Mouse (Mus musculus) midbrain, embryonic 15.5 days (tissue): ENCODE data around the gene Hk3. TPM values are rescaled to one million over a fixed set of nuclear protein-coding genes. Genes with fewer than 3 reads are reported as not detected.
A peak's percentile ranks its signal among the peaks of the same experiment; 100 is the strongest.

Source experiments
- ATAC-seq: fragments of 200-750 bp; cut with Nextera tagmentation; replicated peaks from 2 replicates; pipeline ENCODE4 v1.8.0; 2017; ENCODE audit warnings: moderate TSS enrichment
- H3K27ac ChIP-seq: fragments of 300-500 bp; sonication (generic); 2 replicates; pipeline ENCODE4 v1.5.1; 2015; ENCODE audit warnings: mild to moderate bottlenecking, inconsistent platforms
- H3K27me3 ChIP-seq: fragments of 300-500 bp; sonication (generic); replicated peaks from 2 replicates; pipeline ENCODE4 v1.6.1; 2015; ENCODE audit warnings: inconsistent platforms
- H3K36me3 ChIP-seq: fragments of 300-500 bp; sonication (generic); replicated peaks from 2 replicates; pipeline ENCODE4 v1.6.1; 2015; ENCODE audit warnings: inconsistent platforms
- H3K4me1 ChIP-seq: fragments of 300-500 bp; sonication (generic); 2 replicates; pipeline ENCODE4 v1.6.1; 2015; ENCODE audit warnings: inconsistent platforms
- H3K4me2 ChIP-seq: fragments of 300-500 bp; sonication (generic); 2 replicates; pipeline ENCODE4 v1.6.1; 2015; ENCODE audit warnings: inconsistent platforms, mild to moderate bottlenecking, moderate library complexity
- H3K4me3 ChIP-seq: fragments of 300-500 bp; sonication (generic); 2 replicates; pipeline ENCODE4 v1.5.1; 2015; ENCODE audit warnings: mild to moderate bottlenecking, inconsistent platforms
- H3K9ac ChIP-seq: fragments of 300-500 bp; sonication (generic); 2 replicates; pipeline ENCODE4 v1.6.1; 2015; ENCODE audit warnings: mild to moderate bottlenecking, inconsistent platforms
- H3K9me3 ChIP-seq: fragments of 300-500 bp; sonication (generic); 2 replicates; pipeline ENCODE4 v1.6.1; 2016; ENCODE audit warnings: inconsistent platforms
- WGBS: fragments of 180-500 bp; shearing (Covaris S2); methylation state at CpG from one replicate; pipeline ENCODE4 v1.1.7; 2015; ENCODE audit warnings: mixed read lengths; 5-methylcytosine and 5-hydroxymethylcytosine counted together
- polyA plus RNA-seq: library from polyadenylated mRNA; unstranded; fragments of >200 nt; fragmentation: Nextera tagmentation; extraction: Ambion mirVana; gene quantifications from 2 replicates; pipeline ENCODE4 v1.2.1, GENCODE M21; 2015

Gene Hk3
- polyA plus RNA-seq, 1 experiment from 2014 or later, result 1.3 TPM

GRCm38 (mm10) chr13:55017154-55017897 is 3.9 kb downstream of the Hk3 start:
- Histone ChIP-seq H3K27me3 (no peaks in the 10 kb centered on the region), H3K4me3 (no peak overlapping the region), H3K4me1 (no peaks in the 10 kb centered on the region), H3K27ac (no peak overlapping the region), H3K36me3 (no peaks in the 10 kb centered on the region), H3K9ac (no peak overlapping the region), H3K9me3 (no peaks in the 10 kb centered on the region), H3K4me2 (no peak overlapping the region)
- 91% methylated on average over 12 of the region's 12 CpGs for WGBS
- no peak for ATAC-seq

DNA sequence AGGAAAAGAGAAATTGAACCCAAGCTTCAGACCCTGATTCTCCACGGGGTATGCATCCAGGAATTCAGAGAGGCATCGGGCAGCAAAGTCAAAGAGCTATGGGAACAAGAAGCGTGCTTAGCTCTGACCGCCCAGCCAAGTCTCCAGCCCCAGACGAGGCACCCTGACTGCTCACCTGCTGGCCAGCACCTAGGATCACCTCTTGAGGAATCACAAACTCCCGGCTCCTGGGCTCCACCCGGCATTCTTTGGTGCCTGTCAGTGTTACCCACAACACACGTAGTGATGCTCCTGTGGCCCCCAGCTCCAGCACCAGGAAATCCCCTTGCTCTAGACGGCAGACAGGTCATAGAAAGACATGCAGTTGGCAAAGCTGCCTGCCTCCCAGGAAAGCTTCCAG is 6.7 kb downstream of the Hk3 start:
- H3K9ac ChIP-seq, result no peak overlapping the region
- peaks cover 8% of the 10 kb centered on the region for H3K4me1 ChIP-seq
- no peak overlapping the region for H3K4me2 ChIP-seq
- H3K36me3 ChIP-seq, result no peaks in the 10 kb centered on the region
- H3K27ac ChIP-seq, result no peak overlapping the region
- ATAC-seq, result no peak
- no peaks in the 10 kb centered on the region for H3K27me3 ChIP-seq
- 60% methylated on average over 9 of the region's 9 CpGs for WGBS
- no peaks in the 10 kb centered on the region for H3K9me3 ChIP-seq
- no peak overlapping the region for H3K4me3 ChIP-seq

DNA sequence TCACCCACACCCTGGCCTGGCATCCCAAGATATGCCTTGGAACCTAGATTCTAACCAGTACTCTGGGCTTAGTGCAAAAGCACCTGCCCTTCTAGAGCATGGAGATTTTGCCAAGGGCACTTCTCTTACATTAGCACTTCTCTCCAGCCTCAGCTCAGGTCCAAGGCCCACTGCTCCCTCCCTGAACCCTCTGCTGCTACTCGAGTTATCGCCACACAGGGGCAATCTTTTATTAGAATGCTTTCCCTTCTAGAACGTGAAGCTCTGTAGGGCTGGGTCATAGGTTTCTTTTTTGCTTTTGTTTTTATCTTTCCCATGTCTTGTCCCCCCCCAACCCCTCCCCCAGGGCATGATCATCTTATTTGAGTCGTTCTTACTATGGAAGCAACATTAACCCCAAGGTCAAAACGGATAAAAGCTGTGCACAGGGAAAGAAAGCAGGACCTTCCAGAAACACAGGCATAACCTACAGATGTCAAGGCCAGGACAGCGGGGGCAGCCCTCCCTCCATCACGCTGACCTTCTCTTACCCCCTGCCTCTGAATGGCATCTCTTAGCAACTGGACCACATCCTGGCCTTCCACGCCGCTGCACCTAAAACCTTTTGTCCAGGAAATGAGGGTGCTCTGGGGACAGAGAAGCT is 7.4 kb downstream of the Hk3 start:
- Histone ChIP-seq H3K36me3 (no peaks in the 10 kb centered on the region), H3K27me3 (no peaks in the 10 kb centered on the region), H3K4me1 (peaks cover 13% of the 10 kb centered on the region), H3K27ac (no peak overlapping the region), H3K4me2 (no peak overlapping the region), H3K4me3 (no peak overlapping the region), H3K9ac (no peak overlapping the region), H3K9me3 (no peaks in the 10 kb centered on the region)
- 18% methylated on average over 9 of the region's 9 CpGs for WGBS
- no peak for ATAC-seq

DNA sequence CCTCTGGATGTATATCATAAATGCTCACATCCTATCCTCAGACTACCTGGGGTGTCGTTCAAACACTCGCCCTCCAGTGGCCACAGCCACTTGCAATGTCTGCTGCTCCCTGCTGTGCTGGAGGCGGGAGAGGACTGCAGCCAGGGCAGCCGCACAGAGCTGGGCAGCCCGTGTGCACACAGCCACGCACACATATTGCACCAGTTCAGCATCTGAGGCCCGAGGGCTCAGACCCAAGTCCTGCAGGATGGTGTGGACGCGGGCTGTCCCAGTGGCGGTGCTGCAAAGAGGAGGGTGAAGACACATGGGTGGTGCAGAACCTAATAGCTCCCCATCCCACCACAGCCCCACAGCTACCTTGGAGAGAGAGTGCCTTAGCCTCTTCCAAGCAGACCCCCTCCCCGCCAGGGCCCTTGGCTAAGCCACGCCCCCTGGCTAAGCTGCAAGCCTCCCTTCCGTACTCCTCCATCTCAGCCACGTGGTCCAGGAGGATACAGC is 9.2 kb downstream of the Hk3 start:
- Histone ChIP-seq H3K4me2 (peak overlapping the region; percentile 9; the same call in 1 of the 2 replicates), H3K4me3 (no peak overlapping the region), H3K9me3 (no peaks in the 10 kb centered on the region), H3K4me1 (peaks cover 30% of the 10 kb centered on the region), H3K36me3 (no peaks in the 10 kb centered on the region), H3K9ac (no peak overlapping the region; the same call in 1 of the 2 replicates), H3K27ac (no peak overlapping the region), H3K27me3 (no peaks in the 10 kb centered on the region)
- ATAC-seq, result 0 out of 2 replicates have a peak, but pooled peaks have one; percentile 22
- 2% methylated on average over 14 of the region's 14 CpGs for WGBS

GRCm38 (mm10) chr13:55011103-55011502 is 10.1 kb downstream of the Hk3 start:
- WGBS, result 89% methylated on average over 15 of the region's 15 CpGs
- no peak for ATAC-seq
- no peak overlapping the region for H3K27ac ChIP-seq
- H3K4me1 ChIP-seq, result peaks cover 32% of the 10 kb centered on the region
- no peak overlapping the region for H3K9ac ChIP-seq
- no peaks in the 10 kb centered on the region for H3K27me3 ChIP-seq
- H3K4me3 ChIP-seq, result no peak overlapping the region
- no peaks in the 10 kb centered on the region for H3K36me3 ChIP-seq
- no peaks in the 10 kb centered on the region for H3K9me3 ChIP-seq
- H3K4me2 ChIP-seq, result no peak overlapping the region

GRCm38 (mm10) chr13:55008589-55008988 is 12.6 kb downstream of the Hk3 start:
- peak overlapping the region; percentile 69 for H3K27ac ChIP-seq
- H3K27me3 ChIP-seq, result no peaks in the 10 kb centered on the region
- 18% methylated on average over 6 of the region's 6 CpGs for WGBS
- H3K4me1 ChIP-seq, result peaks cover 43% of the 10 kb centered on the region
- H3K4me2 ChIP-seq, result no peak overlapping the region
- H3K36me3 ChIP-seq, result no peaks in the 10 kb centered on the region; the same call in 1 of the 2 replicates
- H3K4me3 ChIP-seq, result no peak overlapping the region
- no peaks in the 10 kb centered on the region for H3K9me3 ChIP-seq
- peak; percentile 77 for ATAC-seq
- no peak overlapping the region for H3K9ac ChIP-seq

GRCm38 (mm10) chr13:55006415-55006742 is 14.8 kb downstream of the Hk3 start:
- Histone ChIP-seq H3K4me1 (peaks cover 35% of the 10 kb centered on the region), H3K36me3 (no peaks in the 10 kb centered on the region; the same call in 1 of the 2 replicates), H3K27me3 (peaks cover 4% of the 10 kb centered on the region; the same call in 1 of the 2 replicates), H3K9me3 (no peaks in the 10 kb centered on the region), H3K4me2 (no peak overlapping the region), H3K9ac (no peak overlapping the region), H3K27ac (no peak overlapping the region), H3K4me3 (no peak overlapping the region)
- 74% methylated on average over 7 of the region's 7 CpGs for WGBS
- ATAC-seq, result no peak

DNA sequence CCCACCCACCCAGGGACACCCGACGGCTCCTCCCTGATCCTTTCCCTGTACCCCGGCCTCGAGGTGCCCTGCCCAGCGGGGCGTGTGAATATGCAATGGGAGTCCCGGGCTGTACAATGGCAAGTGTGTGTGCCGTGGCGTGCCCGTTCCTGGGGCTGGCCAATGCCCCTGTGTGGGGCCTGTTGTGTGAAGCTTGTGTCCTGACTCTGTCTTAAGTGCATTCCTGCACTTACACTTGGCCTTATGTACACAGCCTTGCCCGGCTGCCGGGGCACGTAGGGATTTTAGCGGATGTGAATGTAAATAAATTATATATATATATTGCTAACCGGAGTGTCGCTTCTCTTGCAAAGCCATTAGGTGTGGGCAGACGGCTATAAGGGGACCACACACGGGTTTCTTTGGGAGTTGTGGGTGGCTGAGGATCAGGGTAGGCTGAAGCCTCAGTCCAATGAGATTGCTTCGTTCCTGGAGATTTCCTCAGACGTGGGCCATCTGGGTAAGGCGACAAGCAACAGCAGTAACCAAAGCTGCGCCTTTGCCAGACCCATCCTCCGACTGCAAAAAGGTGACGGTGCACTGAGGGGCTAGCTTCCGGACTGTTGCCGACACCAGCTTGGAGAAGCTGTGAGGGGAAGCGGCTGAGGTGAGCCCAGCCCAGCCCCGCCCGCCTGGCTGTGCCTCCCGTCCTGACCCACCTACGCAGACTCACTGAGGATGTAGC is 15.3 kb downstream of the Hk3 start:
- Histone ChIP-seq H3K27ac (no peak overlapping the region), H3K9ac (no peak overlapping the region)

DNA sequence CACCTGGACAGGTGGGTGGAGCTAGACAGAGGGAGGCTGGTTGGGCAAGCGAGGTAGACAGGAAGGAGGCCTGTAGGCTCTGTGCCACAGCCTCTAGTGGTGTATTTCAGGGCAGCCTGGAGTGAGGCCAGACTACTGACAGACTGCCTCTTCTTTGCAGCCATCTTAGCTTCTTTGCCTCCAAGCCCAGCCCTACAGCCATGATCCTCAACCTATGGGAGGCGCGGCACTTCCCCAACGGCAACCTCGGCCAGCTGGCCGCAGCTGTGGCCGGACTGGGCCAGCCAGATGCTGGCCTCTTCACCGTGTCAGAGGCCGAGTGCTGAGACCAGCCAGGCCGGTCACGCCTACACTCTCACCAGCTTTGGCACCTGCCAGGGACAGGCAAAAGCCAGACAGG is 16.5 kb downstream of the Hk3 start:
- H3K4me1 ChIP-seq, result peaks cover 35% of the 10 kb centered on the region
- H3K4me2 ChIP-seq, result no peak overlapping the region
- H3K27me3 ChIP-seq, result peaks cover 4% of the 10 kb centered on the region; the same call in 1 of the 2 replicates
- no peak overlapping the region for H3K27ac ChIP-seq
- no peaks in the 10 kb centered on the region for H3K9me3 ChIP-seq
- 69% methylated on average over 11 of the region's 11 CpGs for WGBS
- ATAC-seq, result no peak
- H3K4me3 ChIP-seq, result no peak overlapping the region
- peaks cover 12% of the 10 kb centered on the region; the same call in 1 of the 2 replicates for H3K36me3 ChIP-seq
- no peak overlapping the region for H3K9ac ChIP-seq

More for the DNA sequence above, 15.3 kb downstream of the Hk3 start:
- H3K4me3 ChIP-seq, result no peak overlapping the region
- H3K27me3 ChIP-seq, result peaks cover 4% of the 10 kb centered on the region; the same call in 1 of the 2 replicates
- ATAC-seq, result no peak
- H3K9me3 ChIP-seq, result no peaks in the 10 kb centered on the region
- peaks cover 35% of the 10 kb centered on the region for H3K4me1 ChIP-seq
- 71% methylated on average over 31 of the region's 31 CpGs for WGBS
- H3K4me2 ChIP-seq, result no peak overlapping the region
- peaks cover 3% of the 10 kb centered on the region; the same call in 1 of the 2 replicates for H3K36me3 ChIP-seq

DNA sequence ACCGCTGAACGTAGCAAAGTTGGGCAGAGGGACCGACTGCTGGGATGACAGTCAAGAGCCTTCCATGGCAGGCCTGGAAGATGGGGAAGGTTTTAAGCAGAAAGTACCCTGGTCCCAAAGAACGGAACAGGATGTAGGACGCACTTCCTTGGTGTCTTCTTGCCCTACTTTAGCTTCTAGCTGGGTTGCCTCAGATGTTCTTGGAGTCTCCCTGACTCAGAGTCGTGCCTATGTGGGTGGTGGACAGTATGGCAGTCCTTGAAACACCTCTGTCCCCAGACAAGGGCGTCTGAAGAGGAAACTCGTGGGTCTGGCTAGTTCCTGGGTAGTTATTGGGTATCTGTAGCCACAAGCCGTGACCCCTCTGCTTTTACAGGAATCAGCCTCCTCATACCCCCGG is 19.1 kb downstream of the Hk3 start:
- no peak for ATAC-seq
- H3K36me3 ChIP-seq, result peaks cover 13% of the 10 kb centered on the region; the same call in 1 of the 2 replicates

DNA sequence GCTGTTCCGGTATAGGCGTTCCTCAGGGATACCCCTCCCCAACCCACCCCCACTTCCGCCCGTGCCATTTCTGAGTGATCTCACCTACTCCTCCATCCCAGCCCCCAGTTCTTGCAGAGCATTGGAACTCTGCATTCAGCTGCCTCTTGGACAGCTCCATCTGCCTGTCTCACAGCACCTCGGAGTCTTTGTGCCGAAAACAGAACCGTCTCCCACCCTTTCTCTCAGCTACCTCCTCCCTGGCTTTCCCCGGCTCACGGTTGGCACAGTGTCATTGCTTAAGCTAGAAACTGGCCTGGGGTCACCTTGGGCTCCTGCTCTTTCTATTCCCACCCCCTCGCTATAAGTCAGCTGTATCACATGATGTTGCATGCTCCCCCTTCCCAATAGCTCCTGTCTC is 20.8 kb downstream of the Hk3 start:
- Histone ChIP-seq H3K27me3 (peaks cover 4% of the 10 kb centered on the region; the same call in 1 of the 2 replicates), H3K4me2 (no peak overlapping the region), H3K36me3 (peaks cover 13% of the 10 kb centered on the region; the same call in 1 of the 2 replicates), H3K4me1 (peaks cover 6% of the 10 kb centered on the region), H3K9me3 (no peaks in the 10 kb centered on the region), H3K4me3 (no peak overlapping the region), H3K27ac (no peak overlapping the region), H3K9ac (no peak overlapping the region)
- 81% methylated on average over 10 of the region's 10 CpGs for whole genome bisulfite sequencing
- no peak for ATAC-seq

More for the DNA sequence above, 19.1 kb downstream of the Hk3 start:
- Histone ChIP-seq H3K4me2 (no peak overlapping the region), H3K4me1 (peaks cover 13% of the 10 kb centered on the region; the same call in 1 of the 2 replicates), H3K27me3 (peaks cover 4% of the 10 kb centered on the region; the same call in 1 of the 2 replicates), H3K9ac (no peak overlapping the region), H3K27ac (no peak overlapping the region), H3K4me3 (no peak overlapping the region), H3K9me3 (no peaks in the 10 kb centered on the region)
- WGBS, result 83% methylated on average over 10 of the region's 10 CpGs

DNA sequence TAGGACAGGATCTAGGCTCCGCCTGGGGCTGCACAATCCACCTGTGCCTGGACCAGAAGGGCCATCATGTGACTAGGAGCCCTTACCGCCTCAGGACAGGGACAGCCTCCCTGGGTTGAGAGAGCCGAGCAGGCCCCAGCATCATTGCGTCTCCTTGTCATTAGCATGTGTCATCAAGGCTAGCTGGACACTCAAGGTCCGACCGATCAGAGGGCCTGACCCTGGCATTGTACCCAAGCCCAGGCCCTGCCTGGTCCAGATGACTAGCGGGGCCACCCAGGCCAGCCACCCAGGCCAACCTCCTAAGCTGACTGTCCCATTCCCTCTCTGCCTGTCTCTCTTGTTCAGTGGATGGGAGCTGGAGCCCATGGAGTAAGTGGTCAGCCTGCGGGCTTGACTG is 23.6 kb downstream of the Hk3 start:
- H3K4me3 ChIP-seq, result no peak overlapping the region
- H3K9me3 ChIP-seq, result no peaks in the 10 kb centered on the region
- ATAC-seq, result no peak
- peaks cover 21% of the 10 kb centered on the region for H3K4me1 ChIP-seq
- WGBS, result 82% methylated on average over 8 of the region's 8 CpGs
- H3K9ac ChIP-seq, result no peak overlapping the region
- 0 out of 2 replicates have a peak, but pooled peaks cover 13% of the 10 kb centered on the region for H3K36me3 ChIP-seq
- H3K27ac ChIP-seq, result no peak overlapping the region
- no peak overlapping the region for H3K4me2 ChIP-seq
- no peaks in the 10 kb centered on the region for H3K27me3 ChIP-seq
